Mouse (Mus musculus) neural tube, embryonic 11.5 days (tissue): ENCODE data around the gene Pde11a. TPM values are rescaled to one million over a fixed set of nuclear protein-coding genes. Genes with fewer than 3 reads are reported as not detected.

Experiments
- ATAC-seq: fragments of 200-750 bp; cut with Nextera tagmentation; 2 replicates; pipeline ENCODE4 v1.8.0; 2017; ENCODE audit warnings: moderate number of reproducible peaks, mild to moderate bottlenecking, moderate TSS enrichment, moderate library complexity; ENCODE audit not compliant: insufficient read depth, low FRiP score, low TSS enrichment
- DNase-seq: peaks from one replicate; pipeline ENCODE4 v3.0.0-alpha.2; 2015; ENCODE audit warnings: low spot score
- H3K27ac ChIP-seq: fragments of 300-500 bp; sonication (generic); 2 replicates; pipeline ENCODE4 v1.5.1; 2014; ENCODE audit warnings: low read depth, mild to moderate bottlenecking, low read length
- H3K27me3 ChIP-seq: fragments of 300-500 bp; sonication (generic); 2 replicates; pipeline ENCODE4 v1.6.1; 2014; ENCODE audit warnings: mild to moderate bottlenecking, low read length, mixed read lengths; ENCODE audit not compliant: control insufficient read depth, insufficient read depth
- H3K36me3 ChIP-seq: fragments of 300-500 bp; sonication (generic); 2 replicates; pipeline ENCODE4 v1.6.1; 2014; ENCODE audit warnings: mild to moderate bottlenecking, low read length, moderate library complexity, mixed read lengths; ENCODE audit not compliant: control insufficient read depth, insufficient read depth
- H3K4me1 ChIP-seq: fragments of 300-500 bp; sonication (generic); 2 replicates; pipeline ENCODE4 v1.6.1; 2014; ENCODE audit warnings: low read length, mixed read lengths; ENCODE audit not compliant: control insufficient read depth, insufficient read depth
- H3K4me2 ChIP-seq: fragments of 300-500 bp; sonication (generic); 2 replicates; pipeline ENCODE4 v1.6.1; 2014; ENCODE audit warnings: low read depth, mild to moderate bottlenecking, moderate library complexity
- H3K4me3 ChIP-seq: fragments of 300-500 bp; sonication (generic); 2 replicates; pipeline ENCODE4 v1.5.1; 2014; ENCODE audit warnings: low read depth, low read length
- H3K9ac ChIP-seq: fragments of 300-500 bp; sonication (generic); 2 replicates; pipeline ENCODE4 v1.6.1; 2014; ENCODE audit warnings: mild to moderate bottlenecking, low read length
- H3K9me3 ChIP-seq: fragments of 300-500 bp; sonication (generic); 2 replicates; pipeline ENCODE4 v1.6.1; 2016; ENCODE audit warnings: low read length; ENCODE audit not compliant: control insufficient read depth
- WGBS: fragments of 180-500 bp; shearing (Covaris S2); extraction: QIAGEN DNeasy Blood & Tissue Kit; methylation state at CpG from one replicate; pipeline ENCODE4 v1.1.7; 2014; 5-methylcytosine and 5-hydroxymethylcytosine counted together
- polyA plus RNA-seq: library from polyadenylated mRNA; unstranded; fragments of >200 nt; fragmentation: Nextera tagmentation; extraction: Ambion mirVana; gene quantifications from 2 replicates; pipeline ENCODE4 v1.2.1, GENCODE M21; 2014

The Pde11a gene
- polyA plus RNA-seq, 1 experiment from 2014 or later, result 0.49 TPM

- no peaks in the 10 kb centered on the region for H3K9me3 ChIP-seq
- H3K27me3 ChIP-seq, result no peaks in the 10 kb centered on the region
- H3K4me2 ChIP-seq, result no peak overlapping the region
- no peak overlapping the region for H3K4me3 ChIP-seq
- no peaks in the 10 kb centered on the region for H3K36me3 ChIP-seq
- no peak for ATAC-seq
- DNase-seq, result no peak
- no peak overlapping the region for H3K27ac ChIP-seq
- H3K9ac ChIP-seq, result no peak overlapping the region
- 81% methylated on average over 3 of the region's 3 CpGs for WGBS
- H3K4me1 ChIP-seq, result no peaks in the 10 kb centered on the region
Measured at GRCm38 (mm10) chr2:76285150-76285549, 53.4 kb downstream of the Pde11a start.

GRCm38 (mm10) chr2:76283378-76284132, 55.0 kb downstream of the Pde11a start:
- no peak overlapping the region for H3K27ac ChIP-seq
- H3K9me3 ChIP-seq, result no peaks in the 10 kb centered on the region
- no peak overlapping the region for H3K9ac ChIP-seq
- no peaks in the 10 kb centered on the region for H3K36me3 ChIP-seq
- WGBS, result 91% methylated on average over 6 of the region's 6 CpGs
- H3K27me3 ChIP-seq, result no peaks in the 10 kb centered on the region
- DNase-seq (no peak), ATAC-seq (no peak)
- no peak overlapping the region for H3K4me2 ChIP-seq
- no peaks in the 10 kb centered on the region for H3K4me1 ChIP-seq
- H3K4me3 ChIP-seq, result no peak overlapping the region

GRCm38 (mm10) chr2:76269494-76269893, 69.1 kb downstream of the Pde11a start:
- no peak overlapping the region for H3K4me2 ChIP-seq
- no peaks in the 10 kb centered on the region for H3K36me3 ChIP-seq
- WGBS, result 100% methylated on average over 1 of the region's 1 CpGs
- no peaks in the 10 kb centered on the region for H3K9me3 ChIP-seq
- H3K27ac ChIP-seq, result no peak overlapping the region
- no peak for DNase-seq
- no peaks in the 10 kb centered on the region for H3K4me1 ChIP-seq
- no peak overlapping the region for H3K9ac ChIP-seq
- ATAC-seq, result no peak
- H3K27me3 ChIP-seq, result no peaks in the 10 kb centered on the region
- no peak overlapping the region for H3K4me3 ChIP-seq

GRCm38 (mm10) chr2:76267335-76267734, 71.2 kb downstream of the Pde11a start:
- Histone ChIP-seq H3K9me3 (no peaks in the 10 kb centered on the region), H3K27me3 (no peaks in the 10 kb centered on the region), H3K9ac (no peak overlapping the region), H3K4me2 (no peak overlapping the region), H3K36me3 (no peaks in the 10 kb centered on the region), H3K4me1 (no peaks in the 10 kb centered on the region), H3K4me3 (no peak overlapping the region), H3K27ac (no peak overlapping the region)
- WGBS, result 95% methylated on average over 6 of the region's 6 CpGs
- no peak for DNase-seq
- ATAC-seq, result no peak

GRCm38 (mm10) chr2:76266622-76267021, 72.0 kb downstream of the Pde11a start:
- DNase-seq, result no peak
- Histone ChIP-seq H3K9ac (no peak overlapping the region), H3K36me3 (no peaks in the 10 kb centered on the region), H3K4me3 (no peak overlapping the region), H3K9me3 (no peaks in the 10 kb centered on the region), H3K27me3 (no peaks in the 10 kb centered on the region), H3K4me1 (no peaks in the 10 kb centered on the region), H3K4me2 (no peak overlapping the region), H3K27ac (no peak overlapping the region)
- WGBS, result 92% methylated on average over 10 of the region's 10 CpGs
- ATAC-seq, result no peak

GRCm38 (mm10) chr2:76264258-76264657, 74.3 kb downstream of the Pde11a start:
- Histone ChIP-seq H3K9ac (no peak overlapping the region), H3K27ac (no peak overlapping the region), H3K36me3 (no peaks in the 10 kb centered on the region), H3K27me3 (no peaks in the 10 kb centered on the region), H3K4me1 (no peaks in the 10 kb centered on the region), H3K4me2 (no peak overlapping the region), H3K4me3 (no peak overlapping the region), H3K9me3 (no peaks in the 10 kb centered on the region)
- no peak for ATAC-seq
- no peak for DNase-seq
- 81% methylated on average over 10 of the region's 10 CpGs for WGBS

- H3K4me3 ChIP-seq, result no peak overlapping the region
- H3K9me3 ChIP-seq, result no peaks in the 10 kb centered on the region
- H3K9ac ChIP-seq, result no peak overlapping the region
- H3K4me2 ChIP-seq, result no peak overlapping the region
- ATAC-seq, result no peak
- H3K36me3 ChIP-seq, result no peaks in the 10 kb centered on the region
- no peaks in the 10 kb centered on the region for H3K4me1 ChIP-seq
- no peaks in the 10 kb centered on the region for H3K27me3 ChIP-seq
- no peak for DNase-seq
- 83% methylated on average over 10 of the region's 10 CpGs for WGBS
- H3K27ac ChIP-seq, result no peak overlapping the region
Measured at GRCm38 (mm10) chr2:76262661-76263060, 75.9 kb downstream of the Pde11a start.

GRCm38 (mm10) chr2:76254833-76255232, 83.7 kb downstream of the Pde11a start:
- no peaks in the 10 kb centered on the region for H3K9me3 ChIP-seq
- peak; percentile 51 for DNase-seq
- no peak overlapping the region for H3K4me3 ChIP-seq
- 53% methylated on average over 6 of the region's 6 CpGs for WGBS
- H3K27ac ChIP-seq, result no peak overlapping the region
- H3K4me1 ChIP-seq, result no peaks in the 10 kb centered on the region
- no peak overlapping the region for H3K4me2 ChIP-seq
- ATAC-seq, result no peak
- no peaks in the 10 kb centered on the region for H3K27me3 ChIP-seq
- H3K36me3 ChIP-seq, result no peaks in the 10 kb centered on the region
- H3K9ac ChIP-seq, result no peak overlapping the region

GRCm38 (mm10) chr2:76251379-76251778, 87.2 kb downstream of the Pde11a start:
- no peak overlapping the region for H3K4me2 ChIP-seq
- no peaks in the 10 kb centered on the region for H3K27me3 ChIP-seq
- H3K4me3 ChIP-seq, result no peak overlapping the region
- ATAC-seq (no peak), DNase-seq (no peak)
- WGBS, result 87% methylated on average over 10 of the region's 10 CpGs
- H3K9me3 ChIP-seq, result no peaks in the 10 kb centered on the region
- H3K27ac ChIP-seq, result no peak overlapping the region
- H3K9ac ChIP-seq, result no peak overlapping the region
- H3K4me1 ChIP-seq, result no peaks in the 10 kb centered on the region
- no peaks in the 10 kb centered on the region for H3K36me3 ChIP-seq
